Mouse (Mus musculus): ENCODE measurements at regions not wholly inside any gene's neighbourhood (a gene's known extent, or its start where the extent isn't known, plus 50 kb on each side); places are given as distances from the start of the nearest gene placed in this dataset.

DNA sequence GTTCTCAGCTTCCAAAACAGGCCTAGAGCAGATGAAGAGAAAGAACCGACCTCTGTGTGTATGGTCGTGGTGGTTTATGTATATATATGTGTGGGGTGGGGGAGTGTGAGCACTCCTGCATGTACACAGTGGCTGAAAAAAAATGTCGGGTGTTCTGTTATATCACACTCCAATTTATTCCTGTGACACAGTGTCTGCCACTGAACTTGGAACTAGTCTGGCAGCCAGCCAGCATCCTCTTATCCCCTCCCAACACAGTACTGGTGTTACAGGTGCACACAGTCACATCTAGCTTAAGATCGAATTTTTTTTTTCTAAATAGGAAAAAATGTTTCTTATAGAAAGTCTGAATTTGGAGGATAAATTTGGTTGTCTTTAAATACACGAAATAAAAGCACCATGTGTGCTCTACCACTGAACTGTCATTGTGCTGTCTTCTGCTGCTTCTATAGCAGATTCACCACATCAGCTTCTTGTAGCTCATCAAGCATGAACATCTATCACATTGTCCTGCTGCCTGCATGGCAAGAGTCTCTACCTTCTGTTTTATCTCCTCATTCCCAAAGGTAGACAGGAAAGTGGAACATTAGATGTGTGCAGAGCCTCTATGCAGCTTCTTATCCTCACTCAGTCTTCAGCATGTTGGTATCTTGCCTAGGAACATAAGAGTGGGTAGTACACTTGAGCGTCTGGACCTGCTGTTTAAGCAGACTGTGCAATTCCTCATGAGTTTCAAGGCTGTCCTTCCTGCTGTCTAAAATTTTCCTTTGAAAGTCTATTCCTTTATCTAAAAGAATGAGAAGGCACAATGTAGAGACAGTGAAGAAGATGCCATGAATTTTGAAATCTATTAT lies 185.2 kb downstream of the Car2 start:
- TF ChIP-seq CHD1 (IDR thresholded peaks at IDR 0.05; ENCODE audit: low read depth, low read length) (no peak), ZKSCAN1 (IDR thresholded peaks at IDR 0.05; ENCODE audit: low read depth, low read length) (no peak), GABPA (IDR thresholded peaks at IDR 0.05; ENCODE audit: low read depth, low read length) (no peak)

All from MEL (cell line).